Comparison of ENCODE assay signal across 22 mouse cellular contexts in genomic region chr14:103929155-103929729, GRCm38 (mm10).
DNase-seq lines count a peak whose midpoint lies in the region; ATAC-seq and TF ChIP-seq lines count a peak whose summit lies in the region.
"Had no signal": no experiment of that assay in that cellular context is flagged by ENCODE, and none has a peak within 500 bp of the region (broad histone marks: within the 10 kb centered on the region; RNA-seq: fewer than 3 reads in every experiment).

No protein-coding gene starts in this region.

- no peak overlapping the region for H3K27ac ChIP-seq in lung, postnatal 0 days (ENCODE audit: low read length)
- H3K27ac ChIP-seq in hindbrain, embryonic 11.5 days (ENCODE audit: low read depth, low read length) = no peak overlapping the region
- H3K27ac ChIP-seq: forebrain, embryonic 10.5 days; heart, adult 2 months; hindbrain, embryonic 13.5 days; layer of hippocampus, adult 2 months; limb, embryonic 10.5 days; liver, embryonic 15.5 days; midbrain, embryonic 12.5 days; stomach, postnatal 0 days had no signal

- intact Hi-C loops in gastrocnemius, postnatal 14 days (cut with DNase I; ENCODE audit: low total_unique reads) = no loop called here

- no peak overlapping the region for H3K4me2 ChIP-seq in lung, postnatal 0 days (replicated peaks; ENCODE audit: low read depth, low read length)
- H3K4me2 ChIP-seq in hindbrain, embryonic 11.5 days (replicated peaks; ENCODE audit: low read depth, low read length) = no peak overlapping the region
- H3K4me2 ChIP-seq: hindbrain, embryonic 13.5 days; liver, embryonic 15.5 days; midbrain, embryonic 12.5 days had no signal

- peak; percentile 41 for DNase-seq in lung, postnatal 0 days (ENCODE audit: low spot score)
- no peak for DNase-seq in lung, postnatal 25 days (ENCODE audit: low spot score)
- DNase-seq in kidney, adult 9 months = peak; percentile 31
- peak; percentile 45 for DNase-seq in kidney, postnatal 14 days
- DNase-seq in hindbrain, embryonic 11.5 days (ENCODE audit: low spot score) = no peak
- DNase-seq in urinary bladder, postnatal 10 days (ENCODE audit: low spot score) = no peak
- DNase-seq in gastrocnemius, postnatal 14 days = no peak
- DNase-seq: adrenal gland, postnatal 25 days; cerebellum, adult 11 months; cerebellum, postnatal 10 days; gastrocnemius, postnatal 10 days; heart, adult 2 months; liver; thymus, adult 2 months had no signal

- peak; percentile 86 for TF ChIP-seq EP300 in lung, postnatal 0 days (IDR thresholded peaks at IDR 0.05)

- no peaks in the 10 kb centered on the region for H3K4me1 ChIP-seq in lung, postnatal 0 days (ENCODE audit: insufficient read depth, low read depth, low read length)
- no peaks in the 10 kb centered on the region for H3K4me1 ChIP-seq in hindbrain, embryonic 11.5 days (replicated peaks; ENCODE audit: control insufficient read depth, insufficient read depth, low read length)
- H3K4me1 ChIP-seq: forebrain, embryonic 10.5 days; hindbrain, embryonic 13.5 days; limb, embryonic 10.5 days; liver, embryonic 15.5 days; midbrain, embryonic 12.5 days had no signal

- no peaks in the 10 kb centered on the region for H3K27me3 ChIP-seq in lung, postnatal 0 days (replicated peaks; ENCODE audit: insufficient read depth, low read length)
- no peaks in the 10 kb centered on the region for H3K27me3 ChIP-seq in hindbrain, embryonic 11.5 days (ENCODE audit: control insufficient read depth, insufficient read depth, low read length)
- H3K27me3 ChIP-seq: hindbrain, embryonic 13.5 days; liver, embryonic 15.5 days; midbrain, embryonic 12.5 days had no signal

- H3K4me3 ChIP-seq in lung, postnatal 0 days (ENCODE audit: low read depth, low read length) = no peak overlapping the region
- no peak overlapping the region for H3K4me3 ChIP-seq in hindbrain, embryonic 11.5 days (ENCODE audit: low read depth, low read length)
- H3K4me3 ChIP-seq: forebrain, embryonic 10.5 days; heart, adult 2 months; hindbrain, embryonic 13.5 days; layer of hippocampus, adult 2 months; limb, embryonic 10.5 days; liver, embryonic 15.5 days; midbrain, embryonic 12.5 days had no signal

- 37% methylated on average over 6 of the region's 6 CpGs for WGBS in lung, postnatal 0 days
- WGBS in hindbrain, embryonic 11.5 days = 72% methylated on average over 6 of the region's 6 CpGs

- TF ChIP-seq CTCF in lung, postnatal 0 days (IDR thresholded peaks at IDR 0.05) = no peak

- ATAC-seq in lung, postnatal 0 days = peak; percentile 68
- no peak for ATAC-seq in hindbrain, embryonic 11.5 days (ENCODE audit: low FRiP score)
- ATAC-seq: forebrain, embryonic 16.5 days had no signal

- H3K9me3 ChIP-seq in lung, postnatal 0 days (ENCODE audit: low read length) = no peaks in the 10 kb centered on the region
- H3K9me3 ChIP-seq in hindbrain, embryonic 11.5 days (ENCODE audit: control insufficient read depth, low read length) = no peaks in the 10 kb centered on the region
- H3K9me3 ChIP-seq: forebrain, embryonic 10.5 days; hindbrain, embryonic 13.5 days; limb, embryonic 10.5 days; liver, embryonic 15.5 days; midbrain, embryonic 12.5 days had no signal

- no peak overlapping the region for H3K9ac ChIP-seq in lung, postnatal 0 days (replicated peaks; ENCODE audit: low read depth)
- H3K9ac ChIP-seq in hindbrain, embryonic 11.5 days (ENCODE audit: low read depth, low read length) = no peak overlapping the region
- H3K9ac ChIP-seq: hindbrain, embryonic 13.5 days; liver, embryonic 15.5 days; midbrain, embryonic 12.5 days had no signal

- H3K36me3 ChIP-seq in lung, postnatal 0 days (ENCODE audit: insufficient read depth, low read length) = no peaks in the 10 kb centered on the region
- no peaks in the 10 kb centered on the region for H3K36me3 ChIP-seq in hindbrain, embryonic 11.5 days (ENCODE audit: control insufficient read depth, insufficient read depth, low read length)
- H3K36me3 ChIP-seq: forebrain, embryonic 10.5 days; hindbrain, embryonic 13.5 days; limb, embryonic 10.5 days; liver, embryonic 15.5 days; midbrain, embryonic 12.5 days had no signal

Comparison
In these comparisons a context has a peak if more than half of its experiments do, and no peak if none do; other contexts are left out.
1. DNase-seq: peak in lung, postnatal 0 days (single experiment), kidney, adult 9 months (single experiment) and kidney, postnatal 14 days (single experiment); none in lung, postnatal 25 days (single experiment), hindbrain, embryonic 11.5 days (single experiment), urinary bladder, postnatal 10 days (single experiment) and gastrocnemius, postnatal 14 days (single experiment).